ENCODE assay signal across 25 mouse cellular contexts in genomic region chr15:79898988-79899387, GRCm38 (mm10). TPM values are rescaled to one million over a fixed set of nuclear protein-coding genes. Genes with fewer than 3 reads are reported as not detected.
A peak's percentile ranks its signal among the peaks of the same experiment; 100 is the strongest.
DNase-seq lines count a peak whose midpoint lies in the region; TF ChIP-seq lines count a peak whose summit lies in the region.
"Had no signal": no experiment of that assay in that cellular context is flagged by ENCODE, and none has a peak within 500 bp of the region (broad histone marks: within the 10 kb centered on the region; RNA-seq: fewer than 3 reads in every experiment).

No protein-coding gene starts in this region.

- in situ Hi-C loops in CH12.LX (cut with MboI; ENCODE audit: low pct_ligation_motif_present, low pct_unique_long_range_greater_than_20kb, low sequenced_read_pairs), result no loop called here

- H3K4me2 ChIP-seq in CH12.LX (ENCODE audit: insufficient read depth, low read depth, poor library complexity, severe bottlenecking), result no peak overlapping the region
- H3K4me2 ChIP-seq: embryonic facial prominence, embryonic 13.5 days; forebrain, embryonic 12.5 days; forebrain, embryonic 15.5 days; hindbrain, embryonic 12.5 days; hindbrain, embryonic 15.5 days had no signal

- peak; percentile 34 to 53 for DNase-seq in lung, adult 18-20 months
- DNase-seq in lung, postnatal 4 days, result no peak
- peak; percentile 45 for DNase-seq in lung, postnatal 36 days
- no peak for DNase-seq in lung, postnatal 14 days
- DNase-seq in CH12.LX (ENCODE audit: extremely low read depth), result no peak
- no peak for DNase-seq in right cerebral cortex, postnatal 4 days
- DNase-seq: adrenal gland, postnatal 10 days; cerebellum, adult 11 months; cerebellum, adult 2 months; cerebellum, adult 9-11 months; cerebellum, postnatal 25 days; embryo, embryonic 11 days; gastrocnemius, postnatal 36 days; heart, adult 2 months had no signal

- TF ChIP-seq POLR2A in CH12.LX (IDR thresholded peaks at IDR 0.05; ENCODE audit: low read depth, low read length), result no peak
- TF ChIP-seq POLR2A in small intestine, adult 2 months (IDR thresholded peaks at IDR 0.05; ENCODE audit: low read depth, low read length), result no peak

- no peak for TF ChIP-seq EP300 in CH12.LX (IDR thresholded peaks at IDR 0.05; ENCODE audit: low read length)

- H3K79me2 ChIP-seq in CH12.LX (replicated peaks; ENCODE audit: control insufficient read depth, extremely low read depth, insufficient read depth, poor library complexity, severe bottlenecking), result no peaks in the 10 kb centered on the region

- H3K4me3 ChIP-seq in CH12.LX (replicated peaks in 1 of 3; ENCODE audit: low read depth in 2 of 3, low read length in 2 of 3, poor library complexity in 1 of 3), result no peak overlapping the region
- H3K4me3 ChIP-seq in small intestine, adult 2 months (ENCODE audit: low read depth, low read length), result no peak overlapping the region
- H3K4me3 ChIP-seq: embryonic facial prominence, embryonic 10.5 days; embryonic facial prominence, embryonic 13.5 days; erythroblast, embryonic 14.5 days; forebrain, embryonic 12.5 days; forebrain, embryonic 15.5 days; heart, adult 2 months; heart, embryonic 10.5 days; hindbrain, embryonic 12.5 days; hindbrain, embryonic 15.5 days had no signal

- no peaks in the 10 kb centered on the region for H3K27me3 ChIP-seq in CH12.LX (replicated peaks)
- H3K27me3 ChIP-seq in small intestine, adult 2 months (ENCODE audit: control insufficient read depth, insufficient read depth, low read length), result no peaks in the 10 kb centered on the region
- H3K27me3 ChIP-seq: embryonic facial prominence, embryonic 13.5 days; forebrain, embryonic 12.5 days; forebrain, embryonic 15.5 days; hindbrain, embryonic 12.5 days; hindbrain, embryonic 15.5 days; Patski had no signal

- H3K4me1 ChIP-seq in CH12.LX (ENCODE audit: control insufficient read depth in 1 of 2, insufficient read depth in 2 of 2), result peaks cover 18 to 53% of the 10 kb centered on the region in 2 experiments
- H3K4me1 ChIP-seq in small intestine, adult 2 months (ENCODE audit: control insufficient read depth, insufficient read depth, insufficient read length, low read length), result peaks cover 15% of the 10 kb centered on the region; the same call in 1 of the 2 replicates
- H3K4me1 ChIP-seq: embryonic facial prominence, embryonic 13.5 days; forebrain, embryonic 12.5 days; forebrain, embryonic 15.5 days; hindbrain, embryonic 12.5 days; hindbrain, embryonic 15.5 days had no signal

- H3K36me3 ChIP-seq in CH12.LX (replicated peaks in 1 of 2; ENCODE audit: control insufficient read depth in 1 of 2, insufficient read depth in 1 of 2, low read length in 1 of 2), result peaks cover 0 to 6% of the 10 kb centered on the region in 2 experiments
- H3K36me3 ChIP-seq in small intestine, adult 2 months (ENCODE audit: control insufficient read depth, insufficient read depth, low read length), result peaks cover 33% of the 10 kb centered on the region
- H3K36me3 ChIP-seq: embryonic facial prominence, embryonic 10.5 days; embryonic facial prominence, embryonic 13.5 days; forebrain, embryonic 12.5 days; forebrain, embryonic 15.5 days; hindbrain, embryonic 12.5 days; hindbrain, embryonic 15.5 days had no signal

- H3K9ac ChIP-seq in CH12.LX (ENCODE audit: insufficient read depth, low read depth), result no peak overlapping the region
- H3K9ac ChIP-seq: forebrain, embryonic 12.5 days; forebrain, embryonic 15.5 days; hindbrain, embryonic 12.5 days; hindbrain, embryonic 15.5 days had no signal

- dilution Hi-C loops in CH12.LX (cut with MboI; ENCODE audit: extremely low pct_ligation_motif_present, extremely low pct_unique_long_range_greater_than_20kb, low sequenced_read_pairs), result no loop called here

- no peak for TF ChIP-seq CTCF in CH12.LX (conservative IDR thresholded peaks at IDR 0.05 in 1 of 2, IDR thresholded peaks at IDR 0.05 in 1 of 2; ENCODE audit: low read depth in 2 of 2, low read length in 2 of 2)
- no peak for TF ChIP-seq CTCF in small intestine, adult 2 months (IDR thresholded peaks at IDR 0.05; ENCODE audit: extremely low read depth, insufficient read length, insufficient replicate concordance, low read depth, low read length)

- TF ChIP-seq RAD21 in CH12.LX (IDR thresholded peaks at IDR 0.05; ENCODE audit: low read depth, low read length), result no peak

- peaks cover 41% of the 10 kb centered on the region for H3K9me3 ChIP-seq in CH12.LX (replicated peaks; ENCODE audit: low read length)
- H3K9me3 ChIP-seq: embryonic facial prominence, embryonic 10.5 days; embryonic facial prominence, embryonic 13.5 days; forebrain, embryonic 12.5 days; forebrain, embryonic 15.5 days; G1E; heart, embryonic 10.5 days; hindbrain, embryonic 12.5 days; hindbrain, embryonic 15.5 days had no signal

- 0 out of 2 replicates have a peak overlapping the region, but pooled peaks have one; percentile 4 for H3K27ac ChIP-seq in CH12.LX (ENCODE audit: insufficient read depth, low read depth)
- peak overlapping the region; percentile 8; the same call in 1 of the 2 replicates for H3K27ac ChIP-seq in small intestine, adult 2 months (ENCODE audit: insufficient read depth, low read depth, low read length)
- H3K27ac ChIP-seq: embryonic facial prominence, embryonic 10.5 days; forebrain, embryonic 12.5 days; forebrain, embryonic 15.5 days; heart, adult 2 months; heart, embryonic 10.5 days; hindbrain, embryonic 12.5 days; hindbrain, embryonic 15.5 days had no signal

- 85% methylated on average over 5 of the region's 5 CpGs for WGBS in small intestine, adult 2 months

TF ChIP-seq in CH12.LX, 34 proteins besides CTCF, POLR2A, EP300 and RAD21:
- TF ChIP-seq GABPA (IDR thresholded peaks at IDR 0.05; ENCODE audit: insufficient replicate concordance, low read depth, low read length) (no peak), CHD2 (IDR thresholded peaks at IDR 0.05; ENCODE audit: low read length) (no peak), HCFC1 (IDR thresholded peaks at IDR 0.05; ENCODE audit: low read depth, low read length) (no peak), IRF4 (IDR thresholded peaks at IDR 0.05; ENCODE audit: low read depth, low read length) (no peak), TCF12 (IDR thresholded peaks at IDR 0.05; ENCODE audit: low read depth, low read length) (no peak), MAX (IDR thresholded peaks at IDR 0.05; ENCODE audit: low read length) (no peak), JUND (conservative IDR thresholded peaks at IDR 0.05; ENCODE audit: low read depth, low read length) (no peak), ZMIZ1 (IDR thresholded peaks at IDR 0.05; ENCODE audit: low read depth, low read length) (no peak), JUN (IDR thresholded peaks at IDR 0.05; ENCODE audit: insufficient read depth, low read depth, low read length) (no peak), BHLHE40 (IDR thresholded peaks at IDR 0.05; ENCODE audit: low read depth, low read length) (no peak), ZNF384 (IDR thresholded peaks at IDR 0.05; ENCODE audit: low read depth, low read length) (no peak), NRF1 (IDR thresholded peaks at IDR 0.05; ENCODE audit: low read depth, low read length) (no peak), MAZ (IDR thresholded peaks at IDR 0.05; ENCODE audit: low read depth, low read length) (no peak), POLR2AphosphoS2 (IDR thresholded peaks at IDR 0.05; ENCODE audit: low read depth, low read length) (no peak), RCOR1 (conservative IDR thresholded peaks at IDR 0.05; ENCODE audit: low read depth, low read length) (no peak), ELF1 (IDR thresholded peaks at IDR 0.05; ENCODE audit: low read depth, low read length) (no peak), KAT2A (IDR thresholded peaks at IDR 0.05; ENCODE audit: insufficient replicate concordance, low read length) (no peak), ETS1 (conservative IDR thresholded peaks at IDR 0.05; ENCODE audit: low read depth, low read length) (no peak), MXI1 (IDR thresholded peaks at IDR 0.05; ENCODE audit: low read depth, low read length) (no peak), MAFK (IDR thresholded peaks at IDR 0.05; ENCODE audit: insufficient replicate concordance, low read length) (no peak)
TF ChIP-seq in CH12.LX: peak in this region for 0.

RNA-seq across cellular contexts. Expression of gene Apobec3, which starts 7.5 kb away (rescaled TPM):
- total RNA-seq in CH12.LX (2012; rRNA removed), result 3.9 and 4.7 TPM in 2 replicates
- 8.7 and 10.4 TPM in 2 replicates for total RNA-seq in CH12.LX (2014; rRNA removed)
- 94.3 and 98.5 TPM in 2 replicates for polyA plus RNA-seq in CH12.LX (2012; ENCODE audit: insufficient read length, low read depth)
- 9.3 and 21.1 TPM in 2 replicates for polyA plus RNA-seq in small intestine, adult 2 months (2012; rRNA removed)

Comparison
In these comparisons a context has a peak if more than half of its experiments do, and no peak if none do; other contexts are left out.
1. DNase-seq: peak in lung, adult 18-20 months (2 of 2) and lung, postnatal 36 days (single experiment); none in lung, postnatal 4 days (0 of 2), lung, postnatal 14 days (single experiment), CH12.LX (single experiment) and right cerebral cortex, postnatal 4 days (single experiment).